Mouse (Mus musculus): Measurements from ENCODE around the gene Olfr849. TPM values are rescaled to one million over a fixed set of nuclear protein-coding genes. Genes with fewer than 3 reads are reported as not detected.

Olfr849 gene
- polyA plus RNA-seq (2012; rRNA removed): not detected in 2 replicates

DNA sequence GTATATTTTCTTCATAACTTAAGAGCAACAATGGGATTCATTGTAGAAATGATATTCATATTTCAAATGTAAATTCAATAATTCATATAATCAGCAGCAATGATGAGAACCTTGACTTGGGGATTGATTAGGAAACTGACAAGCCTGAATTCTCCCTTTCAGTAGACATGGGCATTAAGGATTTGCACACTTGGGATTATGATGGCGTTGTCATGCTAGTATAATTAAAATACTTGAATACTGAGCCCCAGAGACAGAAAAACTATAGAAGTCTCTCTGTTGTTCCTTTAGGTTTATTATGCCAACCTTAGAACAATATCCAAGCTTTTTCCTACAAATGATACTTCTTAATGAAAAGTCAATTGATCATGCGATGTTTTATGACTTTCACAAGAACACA, at the start of gene Olfr849:
Gene Olfr849 (plus strand): TSS at position 301 of the 400 bp plus-strand sequence.
- 88% methylated on average over 2 of the region's 2 CpGs for WGBS
- no peak for TF ChIP-seq POLR2A (IDR thresholded peaks at IDR 0.05; ENCODE audit: control insufficient read depth, extremely low read depth, insufficient read depth, low read length, poor library complexity)
- no peak for TF ChIP-seq CTCF (IDR thresholded peaks at IDR 0.05; ENCODE audit: borderline replicate concordance, control insufficient read depth, extremely low read depth, insufficient read depth, low read length, poor library complexity)
- no peak within 1 kb of the TSS for H3K4me3 ChIP-seq (ENCODE audit: control insufficient read depth, insufficient read depth, low read length)
- no peaks in the 10 kb centered on the region for H3K4me1 ChIP-seq (replicated peaks; ENCODE audit: control insufficient read depth, insufficient read depth, low read length)
- no peaks in the 10 kb centered on the region for H3K36me3 ChIP-seq (ENCODE audit: control insufficient read depth, insufficient read depth, low read length)
- H3K27me3 ChIP-seq (ENCODE audit: control insufficient read depth, insufficient read depth, low read length): no peaks in the 10 kb centered on the region
- no peak for DNase-seq
- no peak within 1 kb of the TSS for H3K27ac ChIP-seq (ENCODE audit: control insufficient read depth, insufficient read depth, low read length)

GRCm38 (mm10) chr9:19478148-19478547, 38.1 kb downstream of the Olfr849 start, which contains the start of gene Olfr850:
Gene Olfr850, minus strand, starts transcription at chr9:19478248.
- Histone ChIP-seq H3K27ac (ENCODE audit: control insufficient read depth, insufficient read depth, low read length) (no peak within 1 kb of the TSS), H3K27me3 (ENCODE audit: control insufficient read depth, insufficient read depth, low read length) (no peaks in the 10 kb centered on the region)

GRCm38 (mm10) chr9:19492995-19493394, 52.9 kb downstream of the Olfr849 start, which contains the start of gene Olfr851:
Gene Olfr851, plus strand, starts transcription at chr9:19493295.
- H3K4me3 ChIP-seq (ENCODE audit: control insufficient read depth, insufficient read depth, low read length): no peak within 1 kb of the TSS
- DNase-seq: no peak
- H3K27ac ChIP-seq (ENCODE audit: control insufficient read depth, insufficient read depth, low read length): no peak within 1 kb of the TSS
- no peaks in the 10 kb centered on the region for H3K4me1 ChIP-seq (replicated peaks; ENCODE audit: control insufficient read depth, insufficient read depth, low read length)
- H3K27me3 ChIP-seq (ENCODE audit: control insufficient read depth, insufficient read depth, low read length): no peaks in the 10 kb centered on the region
- no peaks in the 10 kb centered on the region for H3K36me3 ChIP-seq (ENCODE audit: control insufficient read depth, insufficient read depth, low read length)
- TF ChIP-seq CTCF (IDR thresholded peaks at IDR 0.05; ENCODE audit: borderline replicate concordance, control insufficient read depth, extremely low read depth, insufficient read depth, low read length, poor library complexity): no peak
- TF ChIP-seq POLR2A (IDR thresholded peaks at IDR 0.05; ENCODE audit: control insufficient read depth, extremely low read depth, insufficient read depth, low read length, poor library complexity): no peak

More at GRCm38 (mm10) chr9:19478148-19478547, 38.1 kb downstream of the Olfr849 start, which contains the start of gene Olfr850:
- Histone ChIP-seq H3K4me3 (ENCODE audit: control insufficient read depth, insufficient read depth, low read length) (no peak within 1 kb of the TSS), H3K36me3 (ENCODE audit: control insufficient read depth, insufficient read depth, low read length) (no peaks in the 10 kb centered on the region), H3K4me1 (replicated peaks; ENCODE audit: control insufficient read depth, insufficient read depth, low read length) (no peaks in the 10 kb centered on the region)
- no peak for DNase-seq
- no peak for TF ChIP-seq CTCF (IDR thresholded peaks at IDR 0.05; ENCODE audit: borderline replicate concordance, control insufficient read depth, extremely low read depth, insufficient read depth, low read length, poor library complexity)
- no peak for TF ChIP-seq POLR2A (IDR thresholded peaks at IDR 0.05; ENCODE audit: control insufficient read depth, extremely low read depth, insufficient read depth, low read length, poor library complexity)

Other genes starting within 250 kb of the Olfr849 start
- gene Olfr843, start 188.3 kb upstream of the Olfr849 start, polyA plus RNA-seq (2012; rRNA removed): not detected in 2 replicates
- gene Olfr844, start 123.9 kb upstream of the Olfr849 start, polyA plus RNA-seq (2012; rRNA removed): not detected in 2 replicates
- gene Olfr845, start 103.8 kb upstream of the Olfr849 start, polyA plus RNA-seq (2012; rRNA removed): not detected in 2 replicates
- not detected in 2 replicates for gene Olfr846, start 76.3 kb upstream of the Olfr849 start, polyA plus RNA-seq (2012; rRNA removed)
- gene Olfr847, start 61.6 kb upstream of the Olfr849 start, polyA plus RNA-seq (2012; rRNA removed): not detected in 2 replicates
- gene Olfr850, start 38.0 kb downstream of the Olfr849 start, polyA plus RNA-seq (2012; rRNA removed): not detected in 2 replicates
- gene Olfr851, start 53.0 kb downstream of the Olfr849 start, polyA plus RNA-seq (2012; rRNA removed): not detected in 2 replicates
- gene Olfr853, start 100.8 kb downstream of the Olfr849 start, polyA plus RNA-seq (2012; rRNA removed): not detected in 2 replicates
- not detected in 2 replicates for gene Olfr854, start 127.1 kb downstream of the Olfr849 start, polyA plus RNA-seq (2012; rRNA removed)
- not detected in 2 replicates for gene Olfr855, start 142.4 kb downstream of the Olfr849 start, polyA plus RNA-seq (2012; rRNA removed)
- 9.7 and 10.9 TPM in 2 replicates for gene Zfp317, start 181.8 kb downstream of the Olfr849 start, polyA plus RNA-seq (2012; rRNA removed)